Mouse (Mus musculus) 3T3-L1 (cell line): ENCODE measurements around the gene Uchl4.
"Not testable (repeated sequence)": the region's sequence is repeated elsewhere in the genome, so short reads cannot be mapped to it uniquely, and the experiment has no call there.

Experiments used
- DNase-seq: peaks from one replicate; pipeline ENCODE4 v3.0.0-alpha.2; 2015; ENCODE audit warnings: low read depth, low spot score

Gene Uchl4

DNA sequence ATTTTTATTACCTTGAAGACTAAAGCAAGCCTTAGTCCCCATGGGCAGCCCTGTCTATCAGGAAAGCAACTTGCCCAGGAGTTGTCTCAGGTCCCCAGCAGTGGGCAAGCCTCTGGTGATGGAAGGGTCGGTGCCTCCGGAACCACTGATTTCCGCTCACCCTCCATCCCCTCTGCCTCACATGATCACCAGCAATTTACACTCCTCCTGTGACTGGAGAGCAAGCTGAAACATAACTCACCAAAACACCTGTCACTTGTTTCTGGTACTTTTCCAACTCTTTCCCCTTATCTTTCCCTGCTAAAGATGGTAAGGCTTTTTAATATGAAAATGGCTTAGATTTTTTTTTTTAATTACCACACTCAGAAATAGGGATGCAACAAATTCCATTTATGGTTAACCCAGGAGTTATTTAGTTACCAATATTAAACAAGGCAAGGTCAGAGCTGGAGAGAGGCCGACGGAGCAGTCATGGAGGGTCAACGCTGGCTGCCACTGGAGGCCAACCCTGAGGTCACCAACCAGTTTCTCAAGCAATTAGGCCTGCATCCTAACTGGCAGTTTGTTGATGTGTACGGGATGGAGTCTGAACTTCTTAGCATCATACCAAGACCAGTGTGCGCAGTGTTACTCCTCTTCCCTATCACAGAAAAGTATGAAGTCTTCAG is at the start of gene Uchl4:
Uchl4 (plus strand) TSS at position 434 of the 668 bp plus-strand sequence.
- DNase-seq = no peak

DNA sequence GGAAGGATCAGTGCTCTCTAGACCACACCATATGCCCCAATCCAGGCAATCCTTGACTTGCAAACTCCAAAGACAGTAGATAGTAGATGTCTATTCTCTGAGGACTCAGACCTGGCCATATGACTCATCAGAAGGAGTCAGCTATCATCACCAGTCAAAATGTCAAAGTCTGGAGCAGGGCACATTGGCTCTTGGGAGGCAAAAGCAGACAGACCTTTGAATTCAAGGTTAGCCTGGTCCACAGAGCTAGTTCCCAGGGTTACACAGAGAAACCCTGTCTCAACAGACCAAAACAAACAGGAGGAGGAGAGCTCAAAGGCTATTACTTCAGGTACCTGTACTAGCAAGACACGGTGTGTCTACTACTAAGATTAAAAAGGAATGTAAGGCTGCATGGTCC is 41.1 kb upstream of the Uchl4 start:
- no peak for DNase-seq

DNA sequence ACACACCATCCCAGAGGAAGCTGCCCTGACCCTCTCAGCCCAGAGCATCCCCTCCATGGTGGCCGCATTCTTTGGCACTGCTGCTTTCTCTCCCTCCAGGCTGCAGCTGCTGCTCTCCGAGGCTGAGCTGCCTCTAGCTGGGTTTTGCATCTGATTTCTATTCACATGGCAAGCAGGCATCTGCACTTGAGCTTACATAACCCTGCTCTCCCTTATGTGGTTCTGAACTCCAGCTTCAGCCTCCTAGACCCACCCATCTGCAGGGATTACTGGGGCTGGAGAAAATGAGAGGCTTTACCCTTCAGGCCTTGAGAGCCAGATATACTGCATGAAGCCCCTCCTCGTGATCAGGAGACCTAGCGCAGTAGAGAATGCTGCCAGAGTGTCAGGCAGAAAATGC is 39.4 kb upstream of the Uchl4 start:
- no peak for DNase-seq

DNA sequence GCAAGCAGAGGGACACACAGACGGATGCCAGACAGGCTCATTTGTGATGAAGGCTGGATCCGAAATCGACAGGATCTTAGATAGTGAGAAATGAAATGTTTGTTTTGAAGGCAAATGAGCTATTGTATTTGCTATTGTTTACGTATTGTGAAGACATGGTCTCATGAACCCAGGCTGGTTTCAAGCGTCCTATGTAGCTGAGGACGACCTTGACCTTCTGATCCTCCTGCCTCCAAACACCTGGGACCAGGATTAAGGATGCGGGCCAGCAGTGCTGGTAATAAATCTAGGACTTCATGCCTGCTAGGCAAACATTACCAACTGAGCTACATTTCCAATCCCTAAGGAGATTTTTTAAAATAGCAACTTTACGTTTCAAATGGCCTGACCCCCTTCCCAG is 37.5 kb upstream of the Uchl4 start:
- DNase-seq = no peak

DNA sequence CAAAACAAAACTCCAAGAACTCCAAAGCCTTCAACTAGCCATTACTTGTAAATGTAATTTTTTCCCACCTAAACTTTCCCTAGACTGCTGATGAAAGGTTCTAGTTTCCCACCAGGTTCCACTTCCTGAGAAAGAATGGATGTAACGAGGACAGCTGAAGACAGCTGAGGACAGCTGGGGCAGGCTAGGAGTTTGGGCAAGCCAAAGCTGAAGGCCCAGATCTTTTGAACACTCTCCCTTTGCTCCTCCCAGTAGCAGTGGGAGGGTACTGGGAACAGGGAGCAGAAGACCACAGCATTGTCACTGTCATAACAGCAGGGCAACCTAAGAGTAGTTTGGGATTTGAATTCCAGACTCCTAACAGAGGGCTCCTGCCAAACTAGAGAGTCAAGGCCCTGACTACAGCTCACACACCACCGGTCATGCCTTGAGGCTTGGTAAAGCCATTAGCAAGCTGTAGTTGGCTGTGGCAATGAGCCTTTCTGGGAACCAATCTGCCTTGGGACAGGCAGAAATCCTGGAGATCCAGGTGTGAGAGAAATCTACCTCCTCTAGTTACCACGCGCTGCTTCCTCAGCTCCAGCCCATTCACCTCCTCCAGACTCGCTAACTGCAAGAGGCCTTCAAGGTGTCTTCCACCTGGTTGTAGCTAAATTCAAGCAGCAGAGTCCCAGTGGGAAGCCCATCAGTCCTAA is 36.8 kb upstream of the Uchl4 start:
- DNase-seq = no peak

DNA sequence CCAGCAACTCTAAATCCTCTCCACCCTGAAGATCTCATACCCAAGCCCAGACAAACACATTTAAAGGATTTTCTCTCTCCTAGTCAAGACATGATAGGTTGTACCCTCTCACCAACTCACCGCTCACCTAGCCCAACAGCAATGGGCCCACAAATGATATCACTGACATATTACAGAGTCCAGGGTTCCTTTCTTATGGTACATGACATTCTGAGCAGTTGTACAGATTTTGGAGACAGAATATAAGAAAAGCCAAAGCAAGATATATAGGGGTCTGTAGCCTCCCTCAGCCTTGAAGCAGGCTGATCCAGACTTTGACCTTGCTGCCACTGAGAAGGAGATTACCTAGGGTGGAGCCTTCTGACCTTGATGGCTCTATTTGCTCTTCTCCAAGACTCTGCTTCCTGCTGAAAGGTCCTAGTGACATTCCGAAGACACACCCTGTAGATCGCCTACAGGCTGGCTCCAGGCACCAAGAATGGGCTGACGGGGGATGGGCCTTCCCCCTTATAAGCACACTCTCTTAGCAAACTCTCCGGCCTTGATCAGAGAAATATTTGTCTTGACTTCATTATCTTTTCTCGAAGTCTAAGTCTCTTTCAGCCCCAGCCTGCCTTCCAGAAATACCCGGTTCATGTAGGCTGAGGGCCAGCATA is 36.1 kb upstream of the Uchl4 start:
- not testable (repeated sequence) for DNase-seq

DNA sequence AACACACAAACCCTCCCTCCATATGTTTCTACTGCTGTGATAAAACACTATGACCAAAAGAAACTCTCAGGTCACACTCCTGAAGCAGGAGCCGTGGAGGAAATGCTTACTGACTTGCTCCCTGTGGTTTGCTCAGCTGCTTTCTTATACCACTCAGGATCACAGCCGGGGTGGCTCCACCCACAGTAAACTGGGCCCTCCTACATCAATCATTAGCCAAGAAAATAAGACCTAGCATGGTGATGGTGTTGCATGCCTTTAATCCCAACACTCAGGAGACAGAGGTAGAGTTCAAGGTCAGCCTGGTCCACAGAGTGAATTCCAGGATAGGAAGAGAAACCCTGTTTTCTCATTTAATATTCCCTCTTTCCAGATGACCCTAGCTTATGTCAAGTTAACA is 35.1 kb upstream of the Uchl4 start:
- no peak for DNase-seq

DNA sequence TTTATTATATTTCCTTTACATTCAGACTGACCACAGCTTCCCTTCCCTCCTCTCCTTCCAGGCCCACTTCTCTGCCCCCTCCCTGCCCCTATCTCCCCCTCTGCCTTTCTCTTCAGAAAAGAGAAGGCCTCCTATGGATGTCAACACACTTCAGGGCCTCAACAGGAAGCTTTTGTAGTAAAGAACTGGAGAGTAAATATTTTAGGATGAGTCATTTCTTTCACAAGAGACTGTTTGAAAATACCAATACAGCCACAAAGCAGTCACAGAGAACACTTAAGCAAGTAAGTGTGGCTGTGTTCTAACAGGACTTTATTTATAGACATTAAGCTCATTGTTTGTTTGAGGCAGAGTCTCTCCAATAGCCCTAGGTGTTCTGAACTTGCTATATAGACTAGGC is 32.7 kb upstream of the Uchl4 start:
- peak; percentile 74 for DNase-seq

DNA sequence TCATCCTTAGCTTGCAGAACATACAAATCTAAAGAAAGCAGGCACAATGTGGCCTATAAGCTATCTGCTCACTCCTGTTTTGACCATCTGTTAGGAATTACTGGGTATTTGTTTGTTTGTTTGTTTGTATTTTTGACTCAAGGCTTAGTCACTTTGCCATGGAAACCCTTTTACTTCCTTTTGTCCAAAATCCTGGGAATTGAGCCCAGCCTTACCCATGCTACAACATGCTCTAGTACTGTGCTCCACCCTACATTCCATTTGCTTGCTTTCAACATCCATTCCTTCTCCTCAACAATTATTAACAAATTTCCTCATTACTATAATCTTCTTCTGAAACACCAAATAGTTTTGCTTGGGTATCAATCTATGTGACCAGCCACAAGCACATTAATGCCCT is 32.1 kb upstream of the Uchl4 start:
- DNase-seq = peak; percentile 57

DNA sequence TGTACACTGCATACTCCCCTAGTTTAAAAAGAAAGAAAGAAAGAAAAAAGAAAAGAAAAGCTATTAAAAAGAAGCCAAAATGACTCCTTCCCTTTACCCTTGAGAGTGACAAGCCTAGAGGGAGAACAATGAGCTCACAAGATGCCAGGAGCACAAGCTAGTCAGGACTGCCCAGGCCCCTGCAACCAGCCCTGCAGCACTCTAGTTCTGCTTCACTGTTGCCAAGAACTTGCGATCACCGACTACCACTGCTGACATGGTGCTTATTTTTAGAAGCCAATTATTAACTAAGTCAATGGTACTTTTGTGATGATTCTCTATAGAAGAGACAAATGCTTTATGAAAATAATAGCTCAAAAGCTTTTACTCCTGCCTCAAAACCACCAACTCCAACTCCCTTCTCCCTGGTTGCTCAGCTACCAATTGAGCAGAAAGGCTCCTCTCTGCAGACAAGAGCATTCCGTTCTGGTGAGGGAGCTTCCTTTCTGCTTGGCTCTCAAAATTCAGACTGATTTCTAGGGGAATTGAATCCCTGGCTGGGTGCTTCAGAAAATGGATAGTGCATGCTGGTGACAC is 27.4 kb upstream of the Uchl4 start:
- DNase-seq = no peak

DNA sequence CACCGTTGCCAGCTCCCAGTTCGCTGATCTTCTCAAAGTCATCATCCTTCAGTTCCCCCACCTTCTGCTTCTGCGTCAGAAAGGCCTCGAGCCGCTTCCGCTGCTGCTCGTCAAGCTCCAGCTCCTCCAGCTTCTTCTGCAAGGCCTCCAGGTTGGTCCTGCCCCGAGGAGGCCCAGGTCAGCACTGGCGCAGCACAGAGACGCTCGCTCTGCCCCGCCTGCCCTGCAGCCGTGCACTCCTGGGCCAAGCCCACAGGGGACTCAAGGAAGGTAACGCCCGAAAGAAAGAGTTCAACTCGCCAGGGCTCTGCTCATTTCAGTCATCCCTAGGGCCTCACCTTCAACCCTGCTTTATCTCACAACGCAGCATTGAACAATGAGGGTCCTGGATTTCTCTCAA is 20.5 kb upstream of the Uchl4 start:
- DNase-seq = no peak

DNA sequence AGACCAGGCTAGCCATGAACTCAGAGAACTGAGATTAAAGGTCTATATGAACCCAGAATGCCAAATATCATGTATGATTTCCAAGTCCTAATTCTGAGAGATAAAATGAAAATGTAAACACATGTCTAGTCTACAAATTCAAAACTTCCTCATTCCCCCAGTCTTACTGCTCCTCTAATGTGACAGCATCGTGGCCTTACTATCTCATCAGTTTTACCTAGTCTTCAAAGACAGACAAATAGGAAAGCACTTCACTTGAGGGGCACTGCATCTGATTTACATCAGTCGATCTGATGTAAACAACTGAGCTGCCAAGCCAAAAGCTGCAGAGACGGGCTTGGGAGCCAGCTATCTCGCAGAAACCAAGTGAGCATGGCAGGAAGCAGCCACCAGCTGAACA is 18.9 kb upstream of the Uchl4 start:
- no peak for DNase-seq

DNA sequence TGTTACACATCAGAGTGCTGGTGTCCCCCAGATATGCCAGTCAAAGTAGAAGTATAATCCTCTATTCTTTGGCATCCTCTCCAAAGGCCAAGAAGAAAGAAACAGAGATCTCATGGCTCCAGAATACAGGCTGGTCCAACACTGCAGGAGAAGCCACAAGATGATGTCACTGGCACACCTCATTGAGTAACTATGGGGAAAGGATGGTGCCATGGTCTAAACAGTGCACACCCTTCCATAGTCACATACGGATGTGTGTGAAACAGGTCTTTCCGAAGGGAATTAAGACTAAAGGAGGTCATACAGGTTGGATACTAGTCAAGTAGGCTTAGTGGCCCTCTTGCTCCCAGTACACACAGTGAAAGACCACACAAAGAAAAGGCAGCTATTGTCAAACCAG is 18.4 kb upstream of the Uchl4 start:
- DNase-seq = peak; percentile 27

DNA sequence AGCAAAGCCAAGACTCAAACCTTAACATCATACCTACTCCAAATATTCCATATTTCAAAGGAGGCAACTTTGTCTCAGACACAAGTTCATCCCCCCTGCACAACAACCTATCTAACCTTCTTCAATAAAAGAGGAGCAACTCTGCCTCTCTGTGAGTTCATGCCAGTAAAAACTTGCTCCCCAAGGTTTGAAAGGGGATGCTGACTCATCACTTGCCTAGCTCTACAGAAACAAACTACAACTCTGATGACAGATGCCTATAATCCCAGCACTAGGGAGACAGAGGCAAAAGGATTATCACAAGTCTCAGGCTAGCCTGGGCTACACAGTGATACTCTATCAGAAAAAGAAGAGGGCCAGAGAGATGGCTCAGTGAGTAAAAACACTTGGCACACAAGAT is 17.1 kb upstream of the Uchl4 start:
- DNase-seq = peak; percentile 30

DNA sequence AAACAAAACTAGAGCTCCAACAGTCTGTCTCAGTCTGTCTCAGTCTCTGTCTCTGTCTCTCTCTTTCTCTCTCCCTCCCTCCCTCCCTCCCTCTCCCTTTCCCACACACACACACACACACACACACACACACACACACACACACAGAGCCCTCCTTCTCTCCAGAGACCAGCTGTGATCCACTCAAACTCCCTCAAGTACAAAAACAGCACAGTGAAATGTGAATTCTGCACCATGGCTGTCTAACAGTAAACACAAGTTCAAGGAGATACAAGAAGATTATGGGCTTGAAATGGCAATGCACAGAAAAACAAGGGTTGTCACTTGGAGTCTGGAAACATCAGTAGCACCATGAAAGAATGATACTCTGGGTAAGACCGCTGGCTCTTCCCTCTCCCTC is 15.7 kb upstream of the Uchl4 start:
- no peak for DNase-seq

DNA sequence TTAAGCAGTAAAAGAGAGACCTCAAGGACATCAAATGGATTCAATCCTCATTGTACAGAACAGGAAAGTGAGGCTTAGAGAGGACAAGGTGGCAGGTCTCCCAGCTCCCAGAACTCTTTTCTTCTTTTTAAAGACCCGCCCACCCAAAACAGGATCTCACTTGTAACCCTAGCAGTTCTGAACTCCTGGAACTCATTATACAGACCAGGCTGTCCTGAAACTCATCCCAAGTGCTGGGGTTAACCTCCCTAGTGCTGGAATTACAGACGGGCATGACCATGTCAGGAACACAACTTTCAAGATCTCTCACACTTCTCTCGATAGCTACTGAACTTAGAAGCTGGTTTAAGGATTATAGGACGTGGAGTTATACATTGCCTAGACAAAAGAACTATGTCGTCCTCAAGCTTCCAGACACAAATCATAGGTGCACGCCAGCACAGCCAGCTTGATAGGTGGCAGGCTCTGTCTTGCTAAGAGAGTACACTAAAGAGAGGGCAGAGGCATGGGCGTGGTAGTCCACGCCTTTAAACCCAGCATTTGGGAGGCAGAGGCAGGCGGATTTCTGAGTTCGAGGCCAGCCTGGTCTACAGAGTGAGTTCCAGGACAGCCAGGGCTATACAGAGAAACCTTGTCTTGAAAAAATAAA is 15.1 kb upstream of the Uchl4 start:
- DNase-seq = no peak

DNA sequence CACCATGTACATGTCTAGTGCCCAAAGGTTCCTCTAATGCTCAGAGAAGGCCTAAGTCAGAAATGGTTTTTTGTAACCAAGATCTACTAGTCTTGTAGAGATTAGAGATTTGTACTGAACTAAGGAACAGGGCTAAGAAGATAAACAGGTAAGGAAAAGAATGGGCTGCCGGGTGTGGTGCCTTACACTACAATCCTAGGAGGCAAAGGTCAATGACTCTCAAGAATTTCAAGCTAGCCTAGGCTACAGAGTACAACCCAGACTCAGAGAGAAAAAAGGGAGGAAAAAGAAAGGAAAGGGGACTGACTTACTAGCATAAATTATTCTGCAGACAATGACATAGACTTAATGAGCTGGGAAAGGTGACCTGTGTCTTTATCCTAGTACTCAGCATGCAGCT is 14.4 kb upstream of the Uchl4 start:
- DNase-seq = no peak

DNA sequence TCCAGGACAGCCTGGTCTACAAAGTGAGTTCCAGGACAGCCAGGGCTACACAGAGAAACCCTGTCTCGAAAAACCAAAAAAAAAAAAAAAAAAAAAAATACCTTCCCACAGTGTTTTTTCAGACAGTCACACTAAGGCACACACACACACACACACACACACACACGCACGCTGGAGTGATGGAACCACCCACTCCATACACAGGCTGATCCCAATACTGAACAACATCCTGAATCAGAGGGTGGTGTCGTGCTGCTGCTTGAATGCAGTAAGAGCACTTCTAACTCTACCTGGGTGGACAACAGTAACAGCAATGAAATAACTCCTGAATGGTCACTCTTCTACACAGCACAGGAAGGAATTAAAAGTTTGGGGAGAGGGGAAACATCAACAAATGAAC is 13.5 kb upstream of the Uchl4 start:
- no peak for DNase-seq

DNA sequence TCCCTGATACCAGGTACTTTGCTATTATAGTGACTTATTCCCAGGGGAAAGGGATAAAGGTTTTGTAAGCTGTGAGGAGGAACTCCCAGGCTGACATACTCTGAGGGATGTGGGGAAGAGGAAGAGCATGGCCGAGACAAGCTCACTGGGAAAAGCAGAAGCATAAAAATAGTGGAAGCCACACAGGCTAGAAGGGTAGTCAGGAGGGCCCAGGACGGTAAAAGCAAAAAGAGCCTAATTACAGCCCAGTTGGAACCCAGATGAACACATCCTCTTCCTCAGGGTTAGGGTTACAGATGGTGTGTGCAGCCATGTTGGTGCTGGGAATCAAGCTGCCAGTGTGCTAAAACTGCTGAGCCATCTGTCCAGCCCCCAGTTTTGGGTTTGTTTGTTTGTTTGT is 12.9 kb upstream of the Uchl4 start:
- DNase-seq = no peak

DNA sequence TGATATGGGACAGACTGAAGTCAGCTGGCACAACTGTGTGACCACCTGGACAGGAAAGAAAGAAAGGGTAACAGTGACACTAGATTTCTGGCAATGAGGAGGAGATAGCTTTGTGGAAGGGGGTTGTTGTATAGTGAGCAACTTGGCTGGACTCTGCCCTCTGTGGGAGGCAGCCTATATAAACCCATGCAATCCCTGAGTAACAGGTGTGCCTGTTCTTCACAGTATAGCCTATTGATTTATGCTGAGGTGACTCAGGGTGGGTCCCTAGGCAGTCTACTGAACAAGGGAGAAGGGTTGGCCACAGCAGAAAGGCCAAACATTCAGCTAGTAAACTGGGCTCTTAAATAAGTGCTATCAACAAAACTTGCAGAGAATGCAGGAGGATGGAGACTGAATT is 9.2 kb upstream of the Uchl4 start:
- no peak for DNase-seq

DNA sequence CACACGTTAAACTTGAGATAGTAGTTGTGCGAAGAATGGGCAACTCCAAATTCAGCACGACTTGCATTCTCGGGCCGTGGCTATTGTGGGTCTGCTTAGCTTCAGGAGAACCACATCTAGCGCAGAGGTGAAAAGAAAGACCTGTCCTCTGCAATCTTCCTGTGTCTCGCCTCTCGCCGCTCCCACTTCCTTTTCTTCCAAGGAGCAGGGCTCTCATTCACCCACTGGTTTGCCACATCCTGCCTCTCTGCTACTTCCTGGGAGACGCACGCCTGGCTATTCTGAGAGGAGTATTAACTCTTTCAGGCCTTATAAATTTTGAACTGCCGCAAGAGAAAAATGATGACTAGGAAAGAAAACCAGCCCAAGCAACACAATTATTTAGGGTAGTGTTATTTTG is 7.3 kb upstream of the Uchl4 start:
- no peak for DNase-seq

DNA sequence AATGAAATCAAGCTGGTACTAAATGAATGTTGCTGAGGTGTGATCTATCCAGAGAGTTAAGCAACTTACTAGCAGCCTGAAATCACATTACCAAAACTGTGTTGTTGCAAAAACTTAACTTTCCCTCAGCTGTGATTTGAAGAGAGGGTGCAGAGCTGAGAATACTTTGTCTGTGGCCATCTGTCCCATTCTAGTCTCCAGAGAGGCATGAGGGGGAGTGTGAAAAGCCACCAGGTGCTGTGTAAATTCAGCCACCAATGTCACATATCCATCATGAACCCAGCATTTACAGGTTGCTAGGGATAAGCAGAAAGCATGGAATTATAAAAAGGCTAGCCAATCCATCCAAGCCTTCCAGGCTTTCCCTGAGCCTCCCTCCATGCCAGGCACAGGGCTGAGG is 6.0 kb upstream of the Uchl4 start:
- DNase-seq = no peak
